Mouse (Mus musculus) myocyte (in vitro differentiated cells): ENCODE measurements around the gene Tepp.

Experiments used
- E2F4 ChIP-seq: IDR thresholded peaks from one replicate; pipeline ENCODE4 v1.6.1; 2011; ENCODE audit warnings: mild to moderate bottlenecking, control low read depth, moderate library complexity; ENCODE audit not compliant: insufficient read depth
- MAX ChIP-seq: IDR thresholded peaks from one replicate; pipeline ENCODE4 v1.6.1; 2011; ENCODE audit warnings: low read depth, mild to moderate bottlenecking, control low read depth
- POLR2A ChIP-seq: IDR thresholded peaks from one replicate; pipeline ENCODE4 v1.6.1; 2011; ENCODE audit warnings: low read depth, mild to moderate bottlenecking, control low read depth, moderate library complexity; ENCODE audit not compliant: insufficient read length
- POLR2AphosphoS2 ChIP-seq: IDR thresholded peaks from one replicate; pipeline ENCODE4 v1.6.1; 2011; ENCODE audit warnings: low read depth, control low read depth; ENCODE audit not compliant: insufficient read length
- REST ChIP-seq: IDR thresholded peaks from one replicate; pipeline ENCODE4 v1.6.1; 2011; ENCODE audit warnings: mild to moderate bottlenecking, control low read depth, moderate library complexity; ENCODE audit not compliant: insufficient read depth, insufficient read length
- SRF ChIP-seq: IDR thresholded peaks from one replicate; pipeline ENCODE4 v1.6.1; 2011; ENCODE audit warnings: low read depth; ENCODE audit not compliant: control insufficient read depth, insufficient read length
- TCF12 ChIP-seq: IDR thresholded peaks from one replicate; pipeline ENCODE4 v1.6.1; 2011; ENCODE audit warnings: mild to moderate bottlenecking, control low read depth; ENCODE audit not compliant: poor library complexity, insufficient read depth, severe bottlenecking
- TCF3 ChIP-seq: IDR thresholded peaks from one replicate; pipeline ENCODE4 v1.6.1; 2011; ENCODE audit warnings: low read depth, control low read depth; ENCODE audit not compliant: insufficient read length
- USF1 ChIP-seq: IDR thresholded peaks from one replicate; pipeline ENCODE4 v1.6.1; 2011; ENCODE audit warnings: low read depth, mild to moderate bottlenecking, control low read depth, moderate library complexity

DNA sequence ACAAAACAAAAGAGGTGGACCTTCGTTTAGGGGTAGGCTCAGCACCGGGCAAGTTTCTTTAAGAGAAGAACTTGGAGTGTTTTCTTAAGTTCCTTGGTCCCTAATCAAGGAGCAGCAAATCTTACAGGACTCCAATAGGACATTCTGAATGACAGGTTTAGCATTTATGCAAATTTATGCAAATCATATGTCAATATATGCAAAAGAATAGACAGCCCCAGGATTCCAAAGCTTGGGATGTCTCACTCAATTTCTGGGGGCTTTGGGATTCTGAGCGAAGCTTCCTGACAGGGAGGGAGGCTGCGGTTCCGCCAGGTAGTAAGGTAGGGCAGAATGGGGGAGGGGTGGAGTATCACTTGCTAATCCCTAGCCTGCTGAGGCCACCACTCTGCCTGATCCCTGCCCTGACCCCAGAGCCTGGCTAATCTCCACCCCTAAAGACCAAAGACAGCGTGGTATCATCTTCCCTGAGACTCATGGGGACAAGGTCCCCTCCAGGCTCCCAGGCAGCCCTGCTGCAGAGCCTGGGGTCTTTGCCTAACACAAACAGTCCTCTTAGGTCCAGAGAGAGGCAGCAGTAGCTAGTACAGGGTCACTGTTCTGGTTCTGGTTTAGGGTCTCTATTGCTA is at the start of gene Tepp:
- TF ChIP-seq POLR2A (no peak), POLR2AphosphoS2 (no peak), SRF (no peak), USF1 (no peak), REST (no peak), TCF12 (no peak), E2F4 (no peak), MAX (no peak), TCF3 (no peak)
